Mouse (Mus musculus): ENCODE measurements at regions not wholly inside any gene's neighbourhood (a gene's known extent, or its start where the extent isn't known, plus 50 kb on each side); places are given as distances from the start of the nearest gene placed in this dataset.

GRCm38 (mm10) chr5:12639549-12639948 is 256.4 kb downstream of the Sema3d start:
- ATAC-seq (ENCODE audit: insufficient number of reproducible peaks, low FRiP score, low TSS enrichment, low read depth): no peak
- Histone ChIP-seq H3K27ac (replicated peaks) (no peak overlapping the region), H3K9me3 (replicated peaks) (no peaks in the 10 kb centered on the region), H3K4me3 (replicated peaks) (no peak overlapping the region), H3K27me3 (no peaks in the 10 kb centered on the region), H3K36me3 (no peaks in the 10 kb centered on the region), H3K4me1 (no peaks in the 10 kb centered on the region; the same call in 1 of the 2 replicates), H3K9ac (no peak overlapping the region), H3K4me2 (replicated peaks) (no peak overlapping the region)

- Histone ChIP-seq H3K36me3 (no peaks in the 10 kb centered on the region), H3K27ac (replicated peaks) (no peak overlapping the region), H3K4me1 (no peaks in the 10 kb centered on the region), H3K9me3 (replicated peaks) (no peaks in the 10 kb centered on the region), H3K27me3 (no peaks in the 10 kb centered on the region), H3K4me2 (replicated peaks) (no peak overlapping the region), H3K4me3 (replicated peaks) (no peak overlapping the region), H3K9ac (no peak overlapping the region)
- no peak for ATAC-seq (ENCODE audit: insufficient number of reproducible peaks, low FRiP score, low TSS enrichment, low read depth)
- 41% methylated on average over 2 of the region's 2 CpGs for WGBS
These were observed 263.1 kb downstream of the Sema3d start for GRCm38 (mm10) chr5:12646269-12646668.

GRCm38 (mm10) chr5:12673666-12674065 is 290.5 kb downstream of the Sema3d start:
- no peak for ATAC-seq (ENCODE audit: insufficient number of reproducible peaks, low FRiP score, low TSS enrichment, low read depth)
- 76% methylated on average over 2 of the region's 2 CpGs for WGBS
- H3K4me3 ChIP-seq (replicated peaks): no peak overlapping the region
- H3K4me2 ChIP-seq (replicated peaks): no peak overlapping the region
- H3K36me3 ChIP-seq: no peaks in the 10 kb centered on the region
- H3K9ac ChIP-seq: no peak overlapping the region
- H3K27ac ChIP-seq (replicated peaks): no peak overlapping the region
- no peaks in the 10 kb centered on the region for H3K4me1 ChIP-seq
- H3K9me3 ChIP-seq (replicated peaks): no peaks in the 10 kb centered on the region
- no peaks in the 10 kb centered on the region for H3K27me3 ChIP-seq

GRCm38 (mm10) chr5:12674134-12674533 is 290.9 kb downstream of the Sema3d start:
- Histone ChIP-seq H3K4me3 (replicated peaks) (no peak overlapping the region), H3K27me3 (no peaks in the 10 kb centered on the region), H3K4me2 (replicated peaks) (no peak overlapping the region), H3K4me1 (no peaks in the 10 kb centered on the region), H3K9me3 (replicated peaks) (no peaks in the 10 kb centered on the region), H3K27ac (replicated peaks) (no peak overlapping the region), H3K9ac (no peak overlapping the region), H3K36me3 (no peaks in the 10 kb centered on the region)
- ATAC-seq (ENCODE audit: insufficient number of reproducible peaks, low FRiP score, low TSS enrichment, low read depth): no peak
- WGBS: 85% methylated on average over 4 of the region's 4 CpGs

GRCm38 (mm10) chr5:12676712-12677111 is 293.5 kb downstream of the Sema3d start:
- no peaks in the 10 kb centered on the region for H3K9me3 ChIP-seq (replicated peaks)
- H3K4me3 ChIP-seq (replicated peaks): no peak overlapping the region
- no peak overlapping the region for H3K27ac ChIP-seq (replicated peaks)
- no peak overlapping the region for H3K4me2 ChIP-seq (replicated peaks)
- WGBS: 31% methylated on average over 3 of the region's 3 CpGs
- H3K9ac ChIP-seq: no peak overlapping the region
- no peaks in the 10 kb centered on the region for H3K4me1 ChIP-seq
- H3K27me3 ChIP-seq: no peaks in the 10 kb centered on the region
- ATAC-seq (ENCODE audit: insufficient number of reproducible peaks, low FRiP score, low TSS enrichment, low read depth): no peak
- H3K36me3 ChIP-seq: no peaks in the 10 kb centered on the region

GRCm38 (mm10) chr5:12714894-12715293 is 331.7 kb downstream of the Sema3d start:
- Histone ChIP-seq H3K9me3 (replicated peaks) (peaks cover 12% of the 10 kb centered on the region), H3K4me3 (replicated peaks) (no peak overlapping the region), H3K27ac (replicated peaks) (no peak overlapping the region), H3K27me3 (no peaks in the 10 kb centered on the region), H3K4me1 (no peaks in the 10 kb centered on the region), H3K9ac (no peak overlapping the region), H3K4me2 (replicated peaks) (no peak overlapping the region), H3K36me3 (no peaks in the 10 kb centered on the region)
- no peak for ATAC-seq (ENCODE audit: insufficient number of reproducible peaks, low FRiP score, low TSS enrichment, low read depth)
- WGBS: 83% methylated on average over 3 of the region's 3 CpGs

- no peaks in the 10 kb centered on the region for H3K9me3 ChIP-seq (replicated peaks)
- H3K36me3 ChIP-seq: no peaks in the 10 kb centered on the region
- no peak for ATAC-seq (ENCODE audit: insufficient number of reproducible peaks, low FRiP score, low TSS enrichment, low read depth)
- no peak overlapping the region for H3K4me3 ChIP-seq (replicated peaks)
- no peak overlapping the region for H3K27ac ChIP-seq (replicated peaks)
- no peaks in the 10 kb centered on the region for H3K27me3 ChIP-seq
- 23% methylated on average over 5 of the region's 5 CpGs for WGBS
- H3K4me2 ChIP-seq (replicated peaks): no peak overlapping the region
- H3K9ac ChIP-seq: no peak overlapping the region
- H3K4me1 ChIP-seq: no peaks in the 10 kb centered on the region
These were observed 368.3 kb downstream of the Sema3d start for GRCm38 (mm10) chr5:12751514-12751913.

- Histone ChIP-seq H3K9ac (no peak overlapping the region), H3K36me3 (no peaks in the 10 kb centered on the region), H3K4me1 (no peaks in the 10 kb centered on the region), H3K9me3 (replicated peaks) (no peaks in the 10 kb centered on the region), H3K4me2 (replicated peaks) (no peak overlapping the region), H3K27ac (replicated peaks) (no peak overlapping the region), H3K27me3 (no peaks in the 10 kb centered on the region), H3K4me3 (replicated peaks) (no peak overlapping the region)
- ATAC-seq (ENCODE audit: insufficient number of reproducible peaks, low FRiP score, low TSS enrichment, low read depth): no peak
These were observed 365.6 kb upstream of the Sema3a start for GRCm38 (mm10) chr5:12759634-12760033.

- H3K36me3 ChIP-seq: no peaks in the 10 kb centered on the region
- H3K9me3 ChIP-seq (replicated peaks): no peaks in the 10 kb centered on the region
- no peaks in the 10 kb centered on the region for H3K27me3 ChIP-seq
- H3K27ac ChIP-seq (replicated peaks): no peak overlapping the region
- no peak overlapping the region for H3K4me2 ChIP-seq (replicated peaks)
- ATAC-seq (ENCODE audit: insufficient number of reproducible peaks, low FRiP score, low TSS enrichment, low read depth): no peak
- H3K4me3 ChIP-seq (replicated peaks): no peak overlapping the region
- no peaks in the 10 kb centered on the region for H3K4me1 ChIP-seq
- no peak overlapping the region for H3K9ac ChIP-seq
- WGBS: 58% methylated on average over 1 of the region's 1 CpGs
These were observed 357.8 kb upstream of the Sema3a start for GRCm38 (mm10) chr5:12767383-12767782.

GRCm38 (mm10) chr5:12782681-12783080 is 342.5 kb upstream of the Sema3a start:
- ATAC-seq (ENCODE audit: insufficient number of reproducible peaks, low FRiP score, low TSS enrichment, low read depth): no peak
- Histone ChIP-seq H3K4me3 (replicated peaks) (no peak overlapping the region), H3K36me3 (no peaks in the 10 kb centered on the region), H3K27me3 (no peaks in the 10 kb centered on the region), H3K27ac (replicated peaks) (no peak overlapping the region), H3K9me3 (replicated peaks) (no peaks in the 10 kb centered on the region), H3K4me2 (replicated peaks) (no peak overlapping the region), H3K9ac (no peak overlapping the region), H3K4me1 (no peaks in the 10 kb centered on the region)
- WGBS: 89% methylated on average over 3 of the region's 3 CpGs

GRCm38 (mm10) chr5:12808729-12809128 is 316.5 kb upstream of the Sema3a start:
- WGBS: 83% methylated on average over 1 of the region's 1 CpGs
- no peak overlapping the region for H3K9ac ChIP-seq
- H3K4me2 ChIP-seq (replicated peaks): no peak overlapping the region
- no peaks in the 10 kb centered on the region for H3K9me3 ChIP-seq (replicated peaks)
- no peaks in the 10 kb centered on the region for H3K27me3 ChIP-seq
- H3K36me3 ChIP-seq: no peaks in the 10 kb centered on the region
- no peak overlapping the region for H3K4me3 ChIP-seq (replicated peaks)
- no peak overlapping the region for H3K27ac ChIP-seq (replicated peaks)
- ATAC-seq (ENCODE audit: insufficient number of reproducible peaks, low FRiP score, low TSS enrichment, low read depth): no peak
- H3K4me1 ChIP-seq: no peaks in the 10 kb centered on the region

- no peak for ATAC-seq (ENCODE audit: insufficient number of reproducible peaks, low FRiP score, low TSS enrichment, low read depth)
- Histone ChIP-seq H3K9me3 (replicated peaks) (no peaks in the 10 kb centered on the region), H3K36me3 (no peaks in the 10 kb centered on the region), H3K4me2 (replicated peaks) (no peak overlapping the region), H3K27ac (replicated peaks) (no peak overlapping the region), H3K9ac (no peak overlapping the region), H3K4me3 (replicated peaks) (no peak overlapping the region), H3K27me3 (no peaks in the 10 kb centered on the region), H3K4me1 (no peaks in the 10 kb centered on the region)
- WGBS: 40% methylated on average over 2 of the region's 2 CpGs
These were observed 315.3 kb upstream of the Sema3a start for GRCm38 (mm10) chr5:12809884-12810283.

Data from embryonic facial prominence, embryonic 15.5 days (tissue).